Mouse (Mus musculus) adipocyte (in vitro differentiated cells): ENCODE data around the gene Pld3.

Experiments used
- DNase-seq: peaks from one replicate; pipeline ENCODE4 v3.0.0-alpha.2; 2016; ENCODE audit warnings: low spot score

Gene Pld3

DNA sequence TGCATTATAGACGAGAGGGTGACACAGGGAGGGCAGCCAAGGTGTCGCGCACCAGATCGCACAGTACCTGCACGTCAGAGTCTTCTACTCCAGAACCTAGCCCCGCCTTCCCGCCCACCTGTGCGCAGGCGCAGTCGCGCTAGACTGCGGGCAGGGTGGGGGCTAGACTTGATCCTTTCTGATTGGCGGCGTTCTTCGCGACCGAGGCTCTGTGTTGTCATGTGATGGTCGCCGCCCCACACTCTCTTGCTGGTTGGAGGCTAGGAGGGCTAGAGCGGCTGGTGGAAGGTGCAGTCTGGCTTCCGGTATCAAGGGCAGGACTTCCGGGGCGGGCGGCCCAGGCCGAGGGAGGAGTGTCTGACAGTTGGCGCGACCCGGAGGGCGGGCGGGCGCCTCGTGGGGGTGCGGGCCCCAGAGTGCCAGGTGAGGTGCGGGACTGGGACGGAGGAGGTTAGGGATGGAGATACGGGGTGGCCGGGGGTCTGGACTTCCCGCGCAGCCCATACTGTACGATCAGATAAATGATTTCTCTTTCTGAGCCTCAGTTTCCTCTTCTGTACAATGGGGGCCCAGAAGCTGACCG, at the start of gene Pld3, which contains the start of gene 2310022A10Rik:
Gene Pld3 (minus strand): TSS at position 288 of the 583 bp plus-strand sequence.
Gene 2310022A10Rik (plus strand): TSS at position 303 of the 583 bp plus-strand sequence.
- DNase-seq, result peak; percentile 90

DNA sequence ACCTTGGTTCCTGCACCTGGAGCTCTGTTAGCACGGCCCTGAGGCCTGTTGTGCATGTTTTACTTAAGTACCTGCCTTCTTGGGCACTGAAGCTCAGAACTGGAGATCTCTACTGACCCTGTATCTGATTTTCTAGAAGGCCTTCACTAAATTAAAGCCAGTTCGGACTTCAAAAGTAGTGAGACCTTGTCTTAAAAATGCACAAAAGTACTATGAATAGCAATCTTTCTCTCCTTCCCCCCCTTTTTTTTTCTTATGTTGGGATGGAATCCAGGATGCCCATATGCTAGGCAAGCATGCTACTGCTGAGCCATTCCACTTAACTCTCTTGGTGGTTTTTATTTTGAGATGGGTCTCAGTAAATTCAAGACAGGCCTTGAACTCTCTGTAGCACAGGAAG, 49.1 kb upstream of the Pld3 start:
- DNase-seq, result no peak

DNA sequence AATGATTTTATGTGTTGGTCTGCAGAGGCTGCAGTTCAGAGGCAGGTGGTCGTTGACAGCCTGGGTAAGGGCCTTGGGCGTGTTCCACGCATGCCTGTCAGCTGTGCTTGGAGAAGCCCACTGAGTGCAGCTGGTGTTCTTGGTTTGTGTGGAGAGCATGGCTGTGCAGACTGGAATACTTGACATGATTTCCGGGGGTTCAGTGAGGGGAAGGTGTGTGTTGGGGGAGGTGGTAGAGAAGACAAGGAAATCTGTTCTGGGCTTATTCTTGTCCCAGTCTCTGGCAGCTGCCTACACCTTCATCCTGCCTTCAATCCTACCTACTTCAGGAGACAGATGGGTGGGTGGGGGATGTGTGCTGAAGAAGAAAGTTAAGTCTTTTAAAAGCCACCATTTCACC, 48.6 kb upstream of the Pld3 start:
- no peak for DNase-seq

DNA sequence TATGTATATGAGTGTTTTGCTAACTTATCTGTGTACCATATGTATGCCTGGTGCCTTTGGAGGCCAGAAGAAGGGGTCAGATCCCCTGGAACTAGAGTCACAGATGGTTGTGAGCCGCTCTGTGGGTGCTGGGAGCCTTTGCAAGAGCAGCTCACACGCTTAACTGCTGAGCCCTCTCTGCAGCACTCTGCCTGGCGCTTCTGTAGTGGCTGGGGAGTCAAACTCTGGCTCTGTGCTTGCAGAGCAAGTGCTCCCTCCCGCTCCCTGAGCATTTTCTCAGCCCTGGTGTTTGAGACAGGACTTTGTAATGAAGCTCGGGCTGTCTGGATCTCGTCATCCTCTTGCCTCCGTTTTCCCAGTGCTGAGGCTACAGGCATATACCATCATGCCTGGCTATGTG, 45.0 kb upstream of the Pld3 start:
- DNase-seq, result no peak

DNA sequence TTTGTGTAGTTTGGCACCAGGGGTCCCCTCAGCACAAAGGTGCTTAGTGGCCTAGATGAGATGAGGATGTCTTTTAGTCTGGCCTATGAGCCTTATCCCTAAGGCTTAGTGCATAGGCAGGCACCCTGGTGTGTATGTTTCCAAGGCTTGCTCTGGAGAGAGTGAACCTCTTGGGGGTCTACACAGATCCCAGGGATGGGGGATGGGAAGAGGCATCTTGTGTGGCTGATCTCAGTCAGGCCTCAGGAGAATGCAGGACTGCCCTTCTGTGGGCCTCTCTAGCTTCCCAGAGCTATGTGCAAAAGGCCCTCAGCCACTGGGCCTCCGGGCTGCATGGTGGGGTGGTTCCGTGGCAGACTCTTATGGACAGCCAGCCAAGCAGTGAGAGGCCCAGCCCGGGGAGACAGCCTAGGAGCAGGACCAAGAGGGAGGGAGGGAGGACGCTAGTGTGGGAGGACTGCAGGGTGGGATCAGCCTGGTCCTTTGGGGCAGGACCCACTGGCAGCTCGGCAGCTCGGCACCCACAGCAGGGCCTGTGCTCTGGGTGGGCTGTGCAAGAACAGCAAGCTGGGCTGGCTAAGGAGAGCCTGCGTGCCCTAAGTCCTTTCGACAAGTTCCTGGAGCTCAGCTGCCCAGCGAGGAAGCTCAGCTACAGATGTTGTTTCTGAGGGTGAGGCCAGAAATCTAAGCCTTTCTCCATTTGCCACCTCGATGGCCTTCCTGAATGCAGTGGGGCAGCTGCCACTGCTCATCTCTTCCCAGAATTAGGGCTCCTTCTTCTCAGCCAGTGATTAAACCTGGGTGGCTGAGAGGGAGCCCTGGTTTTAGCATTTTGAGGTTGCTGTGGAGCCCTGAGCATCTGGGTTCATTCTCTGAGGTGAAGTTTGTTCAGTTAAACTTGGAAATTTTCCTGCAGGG, 43.8 kb upstream of the Pld3 start:
- DNase-seq, result peak; percentile 45

DNA sequence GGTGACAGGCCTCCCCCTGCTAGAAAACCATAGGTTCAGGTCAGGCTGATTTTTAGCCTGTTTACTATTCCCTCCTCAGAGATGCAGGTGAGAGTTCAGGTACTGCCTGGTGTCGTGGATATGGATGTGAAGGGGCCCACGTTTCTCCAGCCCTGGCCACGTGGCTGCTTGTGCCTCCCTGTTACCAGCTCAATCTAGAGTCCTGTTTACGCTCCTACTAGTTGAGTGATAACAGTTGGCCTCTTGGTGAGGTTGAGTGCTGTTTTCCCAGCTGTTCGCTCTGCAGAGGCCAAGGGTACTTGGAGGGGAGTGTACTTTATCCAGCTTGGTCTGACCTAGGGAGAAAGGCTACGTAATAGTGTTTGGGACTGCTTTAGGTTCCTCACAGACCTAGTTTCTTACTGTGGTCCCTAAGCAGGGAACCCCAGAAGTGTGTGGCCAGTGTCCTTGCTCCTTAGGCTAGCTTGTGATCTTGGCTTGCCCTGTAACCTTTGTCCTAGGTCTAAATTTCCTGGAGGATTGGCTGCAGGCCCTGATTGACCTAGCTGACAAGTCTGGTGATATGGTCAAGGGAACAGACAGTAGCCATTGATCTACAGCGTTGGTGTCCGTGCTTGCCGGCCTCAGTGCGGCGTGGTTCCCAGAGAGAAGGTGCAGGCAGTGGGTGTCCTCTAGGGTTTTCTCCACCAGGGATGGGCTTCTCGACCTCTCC, 40.1 kb upstream of the Pld3 start:
- peak; percentile 33 for DNase-seq

DNA sequence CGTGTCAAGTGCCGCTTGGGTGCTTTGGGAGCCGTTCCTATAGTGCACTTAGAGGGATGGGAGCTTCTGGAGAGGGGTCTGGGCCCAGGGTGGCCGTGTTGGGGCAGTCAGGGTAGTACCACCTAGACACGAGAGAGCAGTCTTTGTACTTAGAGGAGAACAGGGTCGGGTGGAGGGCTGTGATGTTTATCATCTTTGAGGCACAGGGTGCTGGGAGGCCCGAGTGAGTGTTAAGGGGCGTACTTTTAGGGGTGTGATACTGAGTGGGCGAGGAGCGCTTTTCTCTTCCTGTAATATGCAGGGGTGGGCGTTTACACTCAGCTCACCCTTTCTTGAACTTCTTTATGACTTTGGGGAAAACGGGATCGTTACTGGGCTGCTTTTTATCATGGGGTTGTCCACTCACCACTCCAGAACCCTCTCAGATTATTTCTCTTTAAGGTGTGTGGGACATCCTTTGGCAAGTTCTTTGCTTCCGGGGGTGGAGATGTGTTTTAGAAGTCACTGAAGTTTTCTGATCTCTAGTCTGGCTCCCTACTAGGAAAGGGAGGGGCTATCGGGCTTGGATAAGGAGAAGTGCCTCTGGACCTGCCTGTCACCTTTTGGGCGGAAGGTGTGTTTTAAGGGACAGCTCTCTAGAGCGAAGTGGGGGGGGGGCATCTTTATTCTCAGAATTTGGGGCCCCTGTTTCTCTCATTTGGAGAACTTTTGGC, 39.4 kb upstream of the Pld3 start:
- peak; percentile 35 for DNase-seq

DNA sequence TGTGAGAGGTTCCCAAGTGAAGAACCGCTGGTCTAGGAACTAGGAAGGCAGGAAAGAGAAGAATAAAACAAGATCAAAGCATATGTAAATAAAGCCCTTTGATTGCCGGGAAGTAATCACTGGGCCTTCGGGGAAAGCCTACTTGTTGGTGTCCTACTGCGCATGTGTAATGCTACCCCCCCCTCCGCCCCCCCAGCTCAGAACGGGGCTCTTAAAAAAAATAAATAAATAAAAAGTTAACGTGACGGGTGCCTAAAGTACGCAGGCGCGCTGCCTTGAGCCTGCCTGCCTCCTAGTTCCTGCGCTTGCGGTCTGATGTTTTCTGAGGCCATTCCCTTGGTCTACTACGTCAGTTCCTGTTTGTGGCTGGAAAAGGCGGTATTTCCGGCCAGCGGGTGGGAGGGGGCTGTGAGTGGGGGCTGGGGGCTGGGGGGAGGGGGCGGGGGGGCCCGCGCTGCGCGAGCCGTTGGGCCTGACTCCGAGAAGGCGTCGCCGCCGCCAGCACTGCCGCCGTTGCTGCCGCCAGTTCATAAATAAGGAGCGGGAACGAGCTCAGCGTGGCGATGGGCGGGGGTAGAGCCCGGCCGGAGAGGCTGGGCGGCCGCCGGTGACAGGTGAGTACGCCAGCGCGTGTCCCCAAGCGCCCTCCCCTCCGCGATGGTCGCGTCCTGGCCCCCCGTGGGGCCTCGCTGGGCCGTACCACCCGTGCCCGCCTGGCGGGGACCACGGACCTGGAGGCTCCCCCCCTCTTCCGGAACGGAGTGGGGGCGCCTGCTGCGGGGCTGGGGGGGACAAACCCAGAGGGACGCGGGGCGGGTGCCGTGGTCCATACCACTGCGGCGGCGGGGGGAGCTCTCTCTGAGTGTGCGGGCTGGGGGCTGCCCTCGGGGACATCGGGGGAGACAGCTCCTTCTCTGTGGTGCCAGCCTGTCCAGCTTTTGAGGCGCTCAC, 38.5 kb upstream of the Pld3 start, which contains the start of gene Akt2:
Gene Akt2 (plus strand): TSS at position 287 of the 951 bp plus-strand sequence.
- peak; percentile 96 for DNase-seq

DNA sequence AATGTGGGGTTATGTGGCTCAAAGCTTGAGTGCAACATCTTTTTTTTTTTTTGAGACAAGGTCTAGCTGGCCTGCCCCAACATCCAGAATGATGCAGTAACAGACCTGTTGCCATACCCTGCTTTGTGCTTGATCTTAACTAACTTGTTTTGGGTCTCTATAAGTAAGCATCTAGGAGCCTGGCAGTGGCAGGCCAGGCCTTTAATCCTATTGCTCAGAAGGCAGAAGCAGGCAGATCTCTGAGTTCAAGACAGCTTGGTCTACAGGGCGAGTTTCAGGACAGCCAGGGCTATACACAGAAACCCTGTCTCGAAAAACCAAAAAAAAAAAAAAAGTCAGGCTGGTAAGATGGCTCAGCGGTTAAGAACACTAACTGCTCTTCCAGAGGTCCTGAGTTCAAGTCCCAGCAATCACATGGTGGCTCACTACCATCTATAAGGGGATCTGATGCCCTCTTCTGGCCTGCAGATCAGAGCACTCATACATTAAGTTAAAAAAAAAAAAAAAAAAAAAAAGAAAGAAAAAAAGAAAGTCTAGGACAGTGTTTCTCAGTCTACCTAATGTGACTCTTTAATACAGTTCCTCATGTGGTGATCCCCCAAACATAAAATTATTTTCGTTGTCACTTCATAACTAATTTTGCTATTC, 37.7 kb upstream of the Pld3 start:
- DNase-seq, result no peak

DNA sequence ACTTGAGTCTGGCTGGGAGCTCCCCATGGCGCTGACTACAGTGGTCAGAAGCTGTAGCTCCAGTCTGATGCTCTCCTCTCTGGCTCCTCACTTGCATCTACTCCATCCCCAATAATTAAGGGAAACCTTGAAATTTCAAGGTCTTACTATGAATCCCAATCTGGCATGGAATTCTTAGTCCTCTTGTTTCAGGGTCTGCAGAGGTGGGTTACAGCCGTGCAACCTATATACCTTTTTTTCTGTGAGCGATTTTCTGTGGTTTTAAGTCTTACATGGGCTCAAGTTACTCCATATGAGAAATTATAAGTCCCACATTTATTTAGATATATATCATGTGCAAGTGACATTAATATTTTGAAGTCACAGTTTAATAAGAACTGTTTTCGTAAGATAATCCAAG, 37.1 kb upstream of the Pld3 start:
- no peak for DNase-seq

DNA sequence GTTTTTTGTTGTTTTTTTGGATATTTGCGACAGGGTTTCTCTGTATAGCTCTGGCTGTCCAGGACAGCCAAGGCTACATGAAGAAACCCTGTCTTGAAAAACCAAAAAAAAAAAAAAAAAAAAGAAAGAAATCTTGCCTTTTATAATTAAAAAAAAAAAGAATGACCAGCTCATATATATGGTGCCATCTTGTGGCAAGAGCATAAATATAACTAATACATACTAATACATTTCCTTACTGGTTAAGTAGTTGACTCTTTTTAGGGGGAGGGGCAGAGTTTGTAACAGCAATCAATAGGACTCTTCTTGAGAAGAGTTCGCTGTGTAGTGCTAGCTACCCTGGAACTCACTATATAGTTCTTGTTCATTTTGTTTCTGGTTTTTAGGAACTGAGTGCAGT, 34.7 kb upstream of the Pld3 start:
- no peak for DNase-seq

DNA sequence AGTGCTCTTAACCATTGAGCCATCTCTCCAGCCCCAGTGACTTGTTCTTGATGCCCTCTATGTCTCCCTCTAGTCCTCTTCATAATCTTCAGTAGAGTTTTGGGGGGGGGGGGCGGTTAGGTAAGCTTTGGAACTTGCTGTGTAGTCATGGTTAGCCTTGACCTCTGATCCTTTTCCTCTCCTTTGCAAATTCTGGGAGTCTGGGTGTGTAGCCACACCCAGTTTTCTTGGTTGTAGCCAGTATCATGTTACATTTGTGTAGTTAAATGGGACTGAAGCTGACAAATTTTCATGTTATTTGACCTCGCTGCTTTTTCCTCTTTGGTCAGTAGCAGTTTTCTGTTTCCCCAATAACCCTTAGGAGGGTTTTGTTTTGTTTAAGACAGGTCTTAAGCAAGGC, 33.8 kb upstream of the Pld3 start:
- DNase-seq, result peak; percentile 45

DNA sequence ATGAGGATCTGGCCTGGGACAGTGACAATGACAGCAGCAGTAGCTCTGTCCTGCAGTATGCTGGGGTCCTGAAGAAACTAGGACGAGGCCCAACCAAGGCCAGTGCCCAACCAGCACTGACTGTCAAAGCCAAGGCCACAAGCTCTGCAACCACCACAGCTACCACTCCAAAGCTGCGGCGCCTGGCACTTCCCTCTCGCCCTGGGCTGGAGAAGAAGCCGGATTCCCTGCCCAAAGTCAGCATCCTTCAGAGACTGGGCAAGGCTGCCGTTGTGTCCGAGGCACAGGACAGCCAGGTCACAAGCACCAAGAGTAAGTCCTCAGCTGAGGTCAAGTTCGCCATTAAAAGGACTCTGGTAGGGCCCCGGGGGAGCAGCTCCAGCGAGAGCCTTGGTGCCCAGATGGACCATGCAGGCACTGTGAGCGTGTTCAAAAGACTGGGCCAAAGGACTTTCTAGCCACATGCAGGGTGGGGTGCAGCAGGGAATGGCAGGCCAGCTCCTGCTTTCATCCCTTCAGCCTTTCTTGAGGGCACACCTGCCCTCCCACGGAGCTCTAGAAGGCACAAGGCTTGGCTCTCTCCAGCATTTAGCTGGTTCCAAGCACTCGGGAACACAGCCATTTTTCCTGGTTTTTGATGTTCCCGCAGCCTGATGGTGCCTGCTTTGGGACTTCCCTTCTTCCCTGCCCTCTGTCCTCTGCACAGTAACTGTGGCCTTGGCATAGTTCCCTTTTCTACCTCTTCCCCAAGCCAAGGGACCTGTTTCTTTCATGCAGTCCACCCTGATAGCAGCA, 27.6 kb upstream of the Pld3 start:
- DNase-seq, result no peak

DNA sequence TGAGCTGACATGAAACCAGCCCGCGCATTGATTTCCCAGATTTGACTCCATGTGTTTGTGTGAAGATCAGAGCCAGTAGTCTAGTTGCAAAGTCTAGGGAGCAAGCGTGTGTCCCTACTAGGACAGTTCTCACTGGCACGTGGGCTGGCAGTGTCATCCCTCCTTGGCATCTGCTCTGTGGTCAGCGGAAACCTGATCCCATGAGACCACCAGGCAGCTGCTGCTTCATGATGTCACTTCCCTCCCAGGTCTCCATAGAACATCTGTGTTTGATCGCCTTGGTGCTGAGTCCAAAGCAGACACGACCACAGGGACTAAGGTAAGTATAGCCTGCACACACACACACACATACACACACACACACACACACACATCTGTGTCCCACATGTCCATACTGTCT, 25.4 kb upstream of the Pld3 start:
- DNase-seq, result no peak

DNA sequence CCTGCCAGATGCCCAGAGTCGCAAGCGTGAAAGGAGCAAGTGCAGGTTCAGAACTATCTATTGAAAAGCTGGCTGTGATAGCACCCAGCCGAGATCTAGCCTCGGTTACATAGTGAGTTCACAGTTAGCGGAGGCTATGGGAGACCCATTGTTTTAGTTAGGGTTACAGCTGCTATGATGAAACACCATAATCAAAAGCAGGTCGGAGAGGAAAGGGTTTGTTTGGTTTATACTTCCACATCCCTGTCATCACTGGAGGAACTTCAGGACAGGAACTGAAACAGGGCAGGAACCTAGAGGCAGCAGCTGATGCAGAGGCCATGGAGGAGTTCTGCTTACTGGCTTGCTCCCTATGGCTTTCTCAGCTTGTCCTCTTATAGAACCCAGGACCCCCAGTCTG, 24.6 kb upstream of the Pld3 start:
- no peak for DNase-seq

DNA sequence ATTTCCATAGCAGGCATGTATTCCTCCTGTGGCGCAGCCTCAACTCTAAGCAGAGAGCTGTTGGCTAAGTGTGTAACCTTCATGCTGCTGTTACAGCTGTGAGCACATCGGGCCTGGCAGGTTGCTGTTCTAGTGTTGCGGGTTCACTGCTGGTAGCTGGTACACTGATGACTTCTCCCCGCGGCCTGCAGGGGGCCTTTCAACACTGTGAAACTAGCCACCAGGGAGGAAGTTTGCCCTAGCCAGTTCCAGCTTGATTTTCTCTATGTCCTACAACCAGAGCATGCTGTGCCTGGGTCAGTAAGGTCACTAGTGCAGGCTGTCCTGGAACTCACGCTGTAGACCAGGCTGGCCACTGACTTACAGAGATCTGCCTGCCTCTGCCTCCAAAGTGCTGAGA, 23.9 kb upstream of the Pld3 start:
- no peak for DNase-seq

DNA sequence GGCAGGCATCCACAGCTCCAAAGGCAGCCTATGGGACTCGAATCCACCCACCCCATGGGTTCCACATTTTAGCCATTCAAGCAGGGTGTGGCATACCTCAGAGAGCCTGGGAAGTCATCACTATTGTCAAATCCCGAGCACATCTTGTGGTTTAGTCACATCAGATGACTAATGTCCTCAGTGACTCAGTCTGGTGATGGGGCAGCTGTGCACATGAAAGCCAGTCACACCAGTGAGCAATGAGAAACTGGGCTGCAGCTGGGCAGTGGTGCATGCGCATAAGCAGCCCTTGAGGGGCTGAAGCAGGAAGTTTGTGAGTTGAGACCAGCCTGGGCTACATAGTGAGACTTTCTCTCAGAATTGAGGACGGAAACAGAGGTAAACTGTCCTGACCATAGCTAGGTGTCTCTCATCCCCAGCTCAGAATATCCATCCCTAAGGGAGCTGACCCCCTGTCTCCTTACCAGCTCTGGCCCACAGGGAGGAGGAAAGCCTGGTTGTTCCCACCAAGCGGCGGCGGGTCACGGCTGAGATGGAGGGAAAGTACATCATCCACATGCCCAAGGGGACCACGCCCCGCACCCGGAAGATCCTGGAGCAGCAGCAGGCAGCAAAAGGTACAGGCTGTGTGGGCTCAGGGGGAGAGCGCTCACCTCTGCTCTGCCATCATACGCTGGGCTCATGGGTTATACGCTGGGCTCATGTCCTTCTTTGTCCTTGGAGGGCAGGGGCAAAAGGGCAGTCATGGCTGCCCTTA, 21.3 kb upstream of the Pld3 start:
- no peak for DNase-seq

DNA sequence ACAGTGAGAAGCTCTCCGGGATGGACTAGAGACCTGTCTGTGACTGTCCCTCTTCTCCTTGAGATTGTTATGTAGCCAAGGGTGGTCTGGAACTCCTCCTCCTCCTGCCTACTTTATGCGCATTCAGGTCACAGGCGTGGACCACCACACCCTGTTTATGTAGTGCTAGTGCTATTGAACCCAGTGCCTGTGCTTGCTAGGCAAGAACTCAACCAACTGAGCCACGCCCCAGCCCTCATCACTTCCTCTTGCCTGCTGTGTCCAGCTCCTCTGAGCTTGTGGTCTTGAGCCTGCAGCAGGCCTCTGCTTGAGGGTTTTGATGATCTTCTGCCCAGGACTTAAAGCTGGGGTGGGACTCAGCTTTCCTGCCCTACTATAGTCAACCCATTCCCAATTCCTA, 19.1 kb upstream of the Pld3 start:
- DNase-seq, result no peak
